Comparison of ENCODE assay signal across 8 mouse cellular contexts in the genomic region with DNA sequence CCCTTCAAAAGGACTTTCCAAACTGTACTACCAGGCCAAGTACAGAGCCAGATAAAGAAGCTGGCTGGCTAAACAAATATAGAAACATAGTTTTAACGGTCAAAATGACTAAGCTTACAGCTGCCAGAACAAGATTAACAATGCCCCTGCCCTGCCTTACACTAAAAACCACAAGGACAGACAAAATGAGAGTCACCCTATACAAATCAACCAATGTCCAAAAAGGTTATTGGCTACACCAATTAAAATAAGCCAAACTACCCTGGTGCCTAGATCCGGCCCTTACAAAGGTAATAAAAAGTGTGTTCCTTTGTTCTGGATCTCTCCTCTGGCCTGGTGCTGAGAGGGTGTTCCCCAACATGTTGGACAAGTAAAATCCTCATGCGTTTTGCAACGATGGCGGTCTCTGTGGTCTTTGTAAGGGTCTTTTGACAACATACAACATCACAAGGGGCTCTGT. TPM values are rescaled to one million over a fixed set of nuclear protein-coding genes. Genes with fewer than 3 reads are reported as not detected.
DNase-seq lines count a peak whose midpoint lies in the region; ATAC-seq lines count a peak whose summit lies in the region.

No protein-coding gene starts in this region.

- H3K9me3 ChIP-seq in liver, embryonic 11.5 days (ENCODE audit: control insufficient read depth, low read length) = no peaks in the 10 kb centered on the region
- no peaks in the 10 kb centered on the region for H3K9me3 ChIP-seq in embryonic facial prominence, embryonic 10.5 days
- no peaks in the 10 kb centered on the region for H3K9me3 ChIP-seq in hindbrain, embryonic 14.5 days (ENCODE audit: control insufficient read depth, low read length)
- H3K9me3 ChIP-seq in midbrain, embryonic 16.5 days (replicated peaks; ENCODE audit: control insufficient read depth, low read length, poor library complexity, severe bottlenecking) = no peaks in the 10 kb centered on the region

- H3K4me2 ChIP-seq in liver, embryonic 11.5 days = peak overlapping the region; percentile 71
- H3K4me2 ChIP-seq in hindbrain, embryonic 14.5 days (replicated peaks) = peak overlapping the region; percentile 68
- peak overlapping the region; percentile 69 for H3K4me2 ChIP-seq in midbrain, embryonic 16.5 days (ENCODE audit: low read length)

- H3K9ac ChIP-seq in liver, embryonic 11.5 days (ENCODE audit: low read depth, low read length) = peak overlapping the region; percentile 93; the same call in 1 of the 2 replicates
- 0 out of 2 replicates have a peak overlapping the region, but pooled peaks have one; percentile 75 for H3K9ac ChIP-seq in hindbrain, embryonic 14.5 days
- peak overlapping the region; percentile 80; the same call in 1 of the 2 replicates for H3K9ac ChIP-seq in midbrain, embryonic 16.5 days (ENCODE audit: low read depth, low read length)

- peak overlapping the region; percentile 89; the same call in 1 of the 2 replicates for H3K27ac ChIP-seq in liver, embryonic 11.5 days (ENCODE audit: low read depth, low read length)
- H3K27ac ChIP-seq in embryonic facial prominence, embryonic 10.5 days (replicated peaks) = peak overlapping the region; percentile 99
- H3K27ac ChIP-seq in hindbrain, embryonic 14.5 days = peak overlapping the region; percentile 96
- peak overlapping the region; percentile 99 for H3K27ac ChIP-seq in midbrain, embryonic 16.5 days (ENCODE audit: low read length)

- H3K4me1 ChIP-seq in liver, embryonic 11.5 days (replicated peaks; ENCODE audit: control insufficient read depth, insufficient read depth, low read length) = no peaks in the 10 kb centered on the region
- H3K4me1 ChIP-seq in embryonic facial prominence, embryonic 10.5 days = peaks cover 4% of the 10 kb centered on the region; the same call in 1 of the 2 replicates
- H3K4me1 ChIP-seq in hindbrain, embryonic 14.5 days (replicated peaks; ENCODE audit: control insufficient read depth, insufficient read depth, low read length) = peaks cover 15% of the 10 kb centered on the region
- peaks cover 8% of the 10 kb centered on the region for H3K4me1 ChIP-seq in midbrain, embryonic 16.5 days (ENCODE audit: control insufficient read depth, insufficient read depth, low read length)

- H3K36me3 ChIP-seq in liver, embryonic 11.5 days (ENCODE audit: control insufficient read depth, insufficient read depth, low read length) = no peaks in the 10 kb centered on the region
- H3K36me3 ChIP-seq in embryonic facial prominence, embryonic 10.5 days (replicated peaks) = peaks cover 3% of the 10 kb centered on the region; the same call in 1 of the 2 replicates
- H3K36me3 ChIP-seq in hindbrain, embryonic 14.5 days (replicated peaks; ENCODE audit: control insufficient read depth, insufficient read depth) = no peaks in the 10 kb centered on the region
- H3K36me3 ChIP-seq in midbrain, embryonic 16.5 days (ENCODE audit: control insufficient read depth, insufficient read depth, low read length) = no peaks in the 10 kb centered on the region

- DNase-seq in liver, embryonic 11.5 days (ENCODE audit: low spot score) = no peak
- DNase-seq in liver = no peak
- no peak for DNase-seq in embryonic facial prominence, embryonic 10.5 days (ENCODE audit: low spot score)
- DNase-seq in hindbrain, embryonic 14.5 days (ENCODE audit: low spot score) = no peak
- no peak for DNase-seq in cerebellum, postnatal 4 days (ENCODE audit: low spot score in 2 of 2)
- DNase-seq in urinary bladder, postnatal 10 days (ENCODE audit: low spot score) = no peak
- no peak for DNase-seq in frontal cortex, postnatal 14 days (ENCODE audit: low spot score in 2 of 2)

- no peak for ATAC-seq in liver, embryonic 11.5 days (replicated peaks; ENCODE audit: low FRiP score)
- ATAC-seq in hindbrain, embryonic 14.5 days (ENCODE audit: low FRiP score) = no peak
- no peak for ATAC-seq in midbrain, embryonic 16.5 days

- peak overlapping the region; percentile 79 for H3K4me3 ChIP-seq in liver, embryonic 11.5 days (ENCODE audit: low read depth, low read length)
- H3K4me3 ChIP-seq in embryonic facial prominence, embryonic 10.5 days = peak overlapping the region; percentile 77
- H3K4me3 ChIP-seq in hindbrain, embryonic 14.5 days (replicated peaks; ENCODE audit: low read length) = peak overlapping the region; percentile 54
- peak overlapping the region; percentile 59 for H3K4me3 ChIP-seq in midbrain, embryonic 16.5 days (ENCODE audit: low read depth, low read length)

- WGBS in liver, embryonic 11.5 days = 92% methylated on average over 5 of the region's 5 CpGs
- 95% methylated on average over 5 of the region's 5 CpGs for WGBS in embryonic facial prominence, embryonic 10.5 days
- 93% methylated on average over 5 of the region's 5 CpGs for WGBS in hindbrain, embryonic 14.5 days
- 96% methylated on average over 5 of the region's 5 CpGs for WGBS in midbrain, embryonic 16.5 days

- H3K27me3 ChIP-seq in liver, embryonic 11.5 days (replicated peaks; ENCODE audit: control insufficient read depth, insufficient read depth, low read length) = no peaks in the 10 kb centered on the region
- no peaks in the 10 kb centered on the region for H3K27me3 ChIP-seq in embryonic facial prominence, embryonic 10.5 days (replicated peaks; ENCODE audit: low read depth, poor library complexity, severe bottlenecking)
- H3K27me3 ChIP-seq in hindbrain, embryonic 14.5 days (ENCODE audit: control insufficient read depth, insufficient read depth, low read length) = no peaks in the 10 kb centered on the region
- H3K27me3 ChIP-seq in midbrain, embryonic 16.5 days (ENCODE audit: control insufficient read depth, insufficient read depth, low read depth, low read length) = no peaks in the 10 kb centered on the region

RNA-seq across cellular contexts. Expression of a gene that starts 0.6 kb away (rescaled TPM):
- 1.5 and 1.6 TPM in 2 replicates for polyA plus RNA-seq in liver, embryonic 11.5 days (2014; fragmentation: Nextera tagmentation; extraction: Ambion mirVana)
- polyA plus RNA-seq in embryonic facial prominence, embryonic 10.5 days (2016; fragmentation: Nextera tagmentation; extraction: Ambion mirVana) = 8.4 TPM in 2 replicates
- 15.8 and 17.1 TPM in 2 replicates for polyA plus RNA-seq in hindbrain, embryonic 14.5 days (2014; fragmentation: Nextera tagmentation; extraction: Ambion mirVana)
- 18.4 and 21.2 TPM in 2 replicates for polyA plus RNA-seq in midbrain, embryonic 16.5 days (2015; fragmentation: Nextera tagmentation; extraction: Ambion mirVana)

RNA-seq across cellular contexts. Expression of a gene that starts 0.6 kb away (rescaled TPM):
- polyA plus RNA-seq in liver, embryonic 11.5 days (2014; fragmentation: Nextera tagmentation; extraction: Ambion mirVana) = 19.9 and 20.0 TPM in 2 replicates
- polyA plus RNA-seq in embryonic facial prominence, embryonic 10.5 days (2016; fragmentation: Nextera tagmentation; extraction: Ambion mirVana) = 33.0 and 33.1 TPM in 2 replicates
- 35.3 and 37.8 TPM in 2 replicates for polyA plus RNA-seq in hindbrain, embryonic 14.5 days (2014; fragmentation: Nextera tagmentation; extraction: Ambion mirVana)
- 32.7 and 33.6 TPM in 2 replicates for polyA plus RNA-seq in midbrain, embryonic 16.5 days (2015; fragmentation: Nextera tagmentation; extraction: Ambion mirVana)

RNA-seq across cellular contexts. Expression of a gene that starts 26.0 kb away (rescaled TPM):
- 3.9 and 4.2 TPM in 2 replicates for polyA plus RNA-seq in liver, embryonic 11.5 days (2014; fragmentation: Nextera tagmentation; extraction: Ambion mirVana)
- 4.6 and 5.5 TPM in 2 replicates for polyA plus RNA-seq in embryonic facial prominence, embryonic 10.5 days (2016; fragmentation: Nextera tagmentation; extraction: Ambion mirVana)
- 9.8 and 10.4 TPM in 2 replicates for polyA plus RNA-seq in hindbrain, embryonic 14.5 days (2014; fragmentation: Nextera tagmentation; extraction: Ambion mirVana)
- polyA plus RNA-seq in midbrain, embryonic 16.5 days (2015; fragmentation: Nextera tagmentation; extraction: Ambion mirVana) = 9.6 and 9.9 TPM in 2 replicates

RNA-seq across cellular contexts. Expression of a gene that starts 43.0 kb away (rescaled TPM):
- 22.7 and 24.1 TPM in 2 replicates for polyA plus RNA-seq in liver, embryonic 11.5 days (2014; fragmentation: Nextera tagmentation; extraction: Ambion mirVana)
- polyA plus RNA-seq in embryonic facial prominence, embryonic 10.5 days (2016; fragmentation: Nextera tagmentation; extraction: Ambion mirVana) = 27.3 and 27.7 TPM in 2 replicates
- 18.8 and 25.4 TPM in 2 replicates for polyA plus RNA-seq in hindbrain, embryonic 14.5 days (2014; fragmentation: Nextera tagmentation; extraction: Ambion mirVana)
- polyA plus RNA-seq in midbrain, embryonic 16.5 days (2015; fragmentation: Nextera tagmentation; extraction: Ambion mirVana) = 15.2 and 17.6 TPM in 2 replicates
